ENCODE assay signal across 31 mouse cellular contexts in genomic region chr16:37920842-37921409, GRCm38 (mm10). TPM values are rescaled to one million over a fixed set of nuclear protein-coding genes. Genes with fewer than 3 reads are reported as not detected.
DNase-seq lines count a peak whose midpoint lies in the region; ATAC-seq and TF ChIP-seq lines count a peak whose summit lies in the region.
"Had no signal": no experiment of that assay in that cellular context is flagged by ENCODE, and none has a peak within 500 bp of the region (broad histone marks: within the 10 kb centered on the region; RNA-seq: fewer than 3 reads in every experiment).

No protein-coding gene starts in this region.

- no peak for TF ChIP-seq CTCF in hindbrain, postnatal 0 days (IDR thresholded peaks at IDR 0.05; ENCODE audit: low read depth)
- TF ChIP-seq CTCF in brain, embryonic 14.5 days (IDR thresholded peaks at IDR 0.05; ENCODE audit: borderline replicate concordance, extremely low read depth, insufficient read depth, insufficient read length) = no peak

- H3K9me3 ChIP-seq in hindbrain, embryonic 12.5 days (replicated peaks) = no peaks in the 10 kb centered on the region
- no peaks in the 10 kb centered on the region for H3K9me3 ChIP-seq in hindbrain, postnatal 0 days (ENCODE audit: low read length)
- H3K9me3 ChIP-seq in midbrain, embryonic 12.5 days = no peaks in the 10 kb centered on the region
- H3K9me3 ChIP-seq in neural tube, embryonic 12.5 days = no peaks in the 10 kb centered on the region
- H3K9me3 ChIP-seq: embryonic facial prominence, embryonic 13.5 days; heart, embryonic 12.5 days; limb, embryonic 12.5 days had no signal

- peak overlapping the region; percentile 40 for H3K27ac ChIP-seq in hindbrain, embryonic 12.5 days
- no peak overlapping the region for H3K27ac ChIP-seq in hindbrain, postnatal 0 days
- H3K27ac ChIP-seq in midbrain, embryonic 12.5 days (replicated peaks) = peak overlapping the region; percentile 67
- H3K27ac ChIP-seq in neural tube, embryonic 12.5 days = peak overlapping the region; percentile 20; the same call in 1 of the 2 replicates
- H3K27ac ChIP-seq: embryonic facial prominence, embryonic 13.5 days; gastrocnemius, adult 2 months; limb, embryonic 12.5 days had no signal

- peaks cover 13% of the 10 kb centered on the region for H3K4me1 ChIP-seq in hindbrain, embryonic 12.5 days
- no peaks in the 10 kb centered on the region for H3K4me1 ChIP-seq in hindbrain, postnatal 0 days (ENCODE audit: insufficient read depth, low read length)
- peaks cover 19% of the 10 kb centered on the region for H3K4me1 ChIP-seq in midbrain, embryonic 12.5 days
- peaks cover 17% of the 10 kb centered on the region; the same call in 1 of the 2 replicates for H3K4me1 ChIP-seq in neural tube, embryonic 12.5 days
- H3K4me1 ChIP-seq: limb, embryonic 12.5 days had no signal

- H3K36me3 ChIP-seq in hindbrain, embryonic 12.5 days = no peaks in the 10 kb centered on the region
- no peaks in the 10 kb centered on the region for H3K36me3 ChIP-seq in hindbrain, postnatal 0 days (ENCODE audit: insufficient read depth, low read length)
- no peaks in the 10 kb centered on the region for H3K36me3 ChIP-seq in midbrain, embryonic 12.5 days
- H3K36me3 ChIP-seq in neural tube, embryonic 12.5 days = no peaks in the 10 kb centered on the region
- H3K36me3 ChIP-seq: embryonic facial prominence, embryonic 13.5 days; heart, embryonic 12.5 days; limb, embryonic 12.5 days had no signal

- WGBS in hindbrain, embryonic 12.5 days = 43% methylated on average over 8 of the region's 8 CpGs
- WGBS in hindbrain, postnatal 0 days = 49% methylated on average over 8 of the region's 8 CpGs
- WGBS in midbrain, embryonic 12.5 days = 54% methylated on average over 8 of the region's 8 CpGs
- WGBS in neural tube, embryonic 12.5 days = 56% methylated on average over 8 of the region's 8 CpGs

- ATAC-seq in hindbrain, embryonic 12.5 days (ENCODE audit: low FRiP score) = peak; percentile 64
- no peak for ATAC-seq in hindbrain, postnatal 0 days
- ATAC-seq in midbrain, embryonic 12.5 days (ENCODE audit: low FRiP score, low read depth) = peak; percentile 72
- no peak for ATAC-seq in neural tube, embryonic 12.5 days (ENCODE audit: low FRiP score, low read depth)
- ATAC-seq: activated CD4-positive, CD25-positive, alpha-beta regulatory T cell, adult 4 months; intestine, postnatal 0 days; liver, postnatal 0 days had no signal

- DNase-seq in hindbrain, postnatal 0 days (ENCODE audit: low spot score) = no peak
- peak; percentile 80 for DNase-seq in brain, embryonic 14.5 days (ENCODE audit: low read depth)
- DNase-seq in gastrocnemius, adult 8-10 months (ENCODE audit: low spot score in 2 of 2) = no peak
- no peak for DNase-seq in Muller cell, postnatal 12 days (ENCODE audit: inconsistent ontology term)
- DNase-seq: adrenal gland, postnatal 10 days; B cell, adult 2 months; cerebellum, adult 2 months; cerebellum, postnatal 36 days; embryo, embryonic 11 days; gastrocnemius, adult 2 months; heart, postnatal 10 days; kidney, postnatal 25 days; layer of hippocampus, postnatal 36 days; liver, postnatal 0 days; lung, postnatal 10 days; thymus, adult 18-20 months; thymus, postnatal 4 days had no signal

- TF ChIP-seq POLR2A in brain, embryonic 14.5 days (IDR thresholded peaks at IDR 0.05; ENCODE audit: borderline replicate concordance, extremely low read depth, insufficient read depth, insufficient read length, poor library complexity, severe bottlenecking) = no peak

- no peak overlapping the region for H3K9ac ChIP-seq in hindbrain, embryonic 12.5 days
- H3K9ac ChIP-seq in hindbrain, postnatal 0 days (replicated peaks; ENCODE audit: low read length) = no peak overlapping the region
- no peak overlapping the region for H3K9ac ChIP-seq in midbrain, embryonic 12.5 days (replicated peaks)
- H3K9ac ChIP-seq in neural tube, embryonic 12.5 days = no peak overlapping the region
- H3K9ac ChIP-seq: embryonic facial prominence, embryonic 13.5 days; heart, embryonic 12.5 days; limb, embryonic 12.5 days; liver, postnatal 0 days had no signal

- H3K4me3 ChIP-seq in hindbrain, embryonic 12.5 days = no peak overlapping the region
- no peak overlapping the region for H3K4me3 ChIP-seq in hindbrain, postnatal 0 days (ENCODE audit: low read length)
- H3K4me3 ChIP-seq in midbrain, embryonic 12.5 days = no peak overlapping the region
- H3K4me3 ChIP-seq in neural tube, embryonic 12.5 days = no peak overlapping the region
- H3K4me3 ChIP-seq: embryonic facial prominence, embryonic 13.5 days; gastrocnemius, adult 2 months; heart, embryonic 12.5 days; limb, embryonic 12.5 days had no signal

- no peak overlapping the region for H3K4me2 ChIP-seq in hindbrain, embryonic 12.5 days (replicated peaks)
- no peak overlapping the region for H3K4me2 ChIP-seq in hindbrain, postnatal 0 days (ENCODE audit: low read depth, low read length)
- 0 out of 2 replicates have a peak overlapping the region, but pooled peaks have one; percentile 0 for H3K4me2 ChIP-seq in midbrain, embryonic 12.5 days (replicated peaks)
- H3K4me2 ChIP-seq in neural tube, embryonic 12.5 days (replicated peaks) = no peak overlapping the region
- H3K4me2 ChIP-seq: embryonic facial prominence, embryonic 13.5 days; heart, embryonic 12.5 days; limb, embryonic 12.5 days; liver, embryonic 11.5 days had no signal

- no peaks in the 10 kb centered on the region; the same call in 1 of the 2 replicates for H3K27me3 ChIP-seq in hindbrain, embryonic 12.5 days
- H3K27me3 ChIP-seq in hindbrain, postnatal 0 days (ENCODE audit: insufficient read depth, low read length) = no peaks in the 10 kb centered on the region
- peaks cover 10% of the 10 kb centered on the region; the same call in 1 of the 2 replicates for H3K27me3 ChIP-seq in midbrain, embryonic 12.5 days
- no peaks in the 10 kb centered on the region for H3K27me3 ChIP-seq in neural tube, embryonic 12.5 days (replicated peaks)
- H3K27me3 ChIP-seq: heart, embryonic 12.5 days had no signal

RNA-seq across cellular contexts. Expression of gene Gpr156, which starts 4.6 kb away (rescaled TPM):
- polyA plus RNA-seq in hindbrain, embryonic 12.5 days (2016; fragmentation: Nextera tagmentation; extraction: Ambion mirVana) = 5.4 and 5.6 TPM in 2 replicates
- total RNA-seq in hindbrain, postnatal 0 days (2014; rRNA removed) = 3.2 and 4.3 TPM in 2 replicates
- polyA plus RNA-seq in hindbrain, postnatal 0 days (2015; fragmentation: Nextera tagmentation; extraction: Ambion mirVana) = 1.9 and 2.4 TPM in 2 replicates
- 6.0 and 7.0 TPM in 2 replicates for polyA plus RNA-seq in brain, embryonic 14.5 days (2012; rRNA removed)
- 6.8 and 7.7 TPM in 2 replicates for polyA plus RNA-seq in midbrain, embryonic 12.5 days (2016; fragmentation: Nextera tagmentation; extraction: Ambion mirVana)
- 7.7 and 10.3 TPM in 2 replicates for polyA plus RNA-seq in neural tube, embryonic 12.5 days (2016; fragmentation: Nextera tagmentation; extraction: Ambion mirVana)
- not detected for total RNA-seq in gastrocnemius, adult 8-10 months (2022)
- total RNA-seq: gastrocnemius, adult 2 months; granulocyte monocyte progenitor cell, adult 5-6 weeks; MEL had no signal
- polyA plus RNA-seq: activated CD4-positive, CD25-positive, alpha-beta regulatory T cell, adult 4 months; liver, embryonic 11.5 days had no signal

RNA-seq across cellular contexts. Expression of gene Lrrc58, which starts 52.7 kb away (rescaled TPM):
- polyA plus RNA-seq in hindbrain, embryonic 12.5 days (2016; fragmentation: Nextera tagmentation; extraction: Ambion mirVana) = 65.8 and 72.1 TPM in 2 replicates
- 91.1 and 101 TPM in 2 replicates for total RNA-seq in hindbrain, postnatal 0 days (2014; rRNA removed)
- polyA plus RNA-seq in hindbrain, postnatal 0 days (2015; fragmentation: Nextera tagmentation; extraction: Ambion mirVana) = 48.2 TPM in 2 replicates
- 21.9 and 32.2 TPM in 2 replicates for polyA plus RNA-seq in brain, embryonic 14.5 days (2012; rRNA removed)
- polyA plus RNA-seq in midbrain, embryonic 12.5 days (2016; fragmentation: Nextera tagmentation; extraction: Ambion mirVana) = 53.8 and 59.2 TPM in 2 replicates
- 59.1 and 61.1 TPM in 2 replicates for polyA plus RNA-seq in neural tube, embryonic 12.5 days (2016; fragmentation: Nextera tagmentation; extraction: Ambion mirVana)
- total RNA-seq in gastrocnemius, adult 8-10 months (2022) = 10 to 100 TPM; 36.4 to 48.4 (median 46.0) TPM

RNA-seq across cellular contexts. Expression of gene Gm36028, which starts 60.0 kb away (rescaled TPM):
- 0.26 TPM in 1 of 2 replicates, not detected in the other for polyA plus RNA-seq in hindbrain, embryonic 12.5 days (2016; fragmentation: Nextera tagmentation; extraction: Ambion mirVana)
- not detected in 2 replicates for total RNA-seq in hindbrain, postnatal 0 days (2014; rRNA removed)
- polyA plus RNA-seq in hindbrain, postnatal 0 days (2015; fragmentation: Nextera tagmentation; extraction: Ambion mirVana) = 0.18 and 0.21 TPM in 2 replicates
- polyA plus RNA-seq in brain, embryonic 14.5 days (2012; rRNA removed) = 0.25 and 0.43 TPM in 2 replicates
- 0.27 and 0.63 TPM in 2 replicates for polyA plus RNA-seq in midbrain, embryonic 12.5 days (2016; fragmentation: Nextera tagmentation; extraction: Ambion mirVana)
- polyA plus RNA-seq in neural tube, embryonic 12.5 days (2016; fragmentation: Nextera tagmentation; extraction: Ambion mirVana) = 0.18 TPM in 1 of 2 replicates, not detected in the other
- not detected for total RNA-seq in gastrocnemius, adult 8-10 months (2022)
- total RNA-seq: gastrocnemius, adult 2 months; granulocyte monocyte progenitor cell, adult 5-6 weeks; layer of hippocampus, adult 8-10 months; left cerebral cortex, postnatal 14 days; MEL had no signal
- polyA plus RNA-seq: activated CD4-positive, CD25-positive, alpha-beta regulatory T cell, adult 4 months; liver, postnatal 0 days; small intestine, adult 2 months had no signal

Comparison
In these comparisons a context has a peak if more than half of its experiments do, and no peak if none do; other contexts are left out.
1. ATAC-seq: peak in hindbrain, embryonic 12.5 days (single experiment) and midbrain, embryonic 12.5 days (single experiment); none in hindbrain, postnatal 0 days (single experiment) and neural tube, embryonic 12.5 days (single experiment).